Mouse (Mus musculus) hindbrain, embryonic 16.5 days (tissue): ENCODE results near the gene Ar. TPM values are rescaled to one million over a fixed set of nuclear protein-coding genes. Genes with fewer than 3 reads are reported as not detected.

Experiments used
- ATAC-seq: fragments of 200-750 bp; cut with Nextera tagmentation; 2 replicates; pipeline ENCODE4 v1.8.0; 2017; ENCODE audit warnings: moderate TSS enrichment, moderate library complexity
- H3K27ac ChIP-seq: fragments of 300-500 bp; sonication (generic); 2 replicates; pipeline ENCODE4 v1.5.1; 2014; ENCODE audit warnings: low read depth, mild to moderate bottlenecking, control low read depth, low read length, moderate library complexity
- H3K27me3 ChIP-seq: fragments of 300-500 bp; sonication (generic); replicated peaks from 2 replicates; pipeline ENCODE4 v1.6.1; 2014; ENCODE audit warnings: low read length; ENCODE audit not compliant: control insufficient read depth, insufficient read depth
- H3K36me3 ChIP-seq: fragments of 300-500 bp; sonication (generic); 2 replicates; pipeline ENCODE4 v1.6.1; 2014; ENCODE audit warnings: mild to moderate bottlenecking, low read length, moderate library complexity, mixed read lengths; ENCODE audit not compliant: control insufficient read depth, insufficient read depth
- H3K4me1 ChIP-seq: fragments of 300-500 bp; sonication (generic); 2 replicates; pipeline ENCODE4 v1.6.1; 2014; ENCODE audit warnings: low read depth, low read length; ENCODE audit not compliant: control insufficient read depth, insufficient read depth
- H3K4me2 ChIP-seq: fragments of 300-500 bp; sonication (generic); 2 replicates; pipeline ENCODE4 v1.6.1; 2014; ENCODE audit warnings: mild to moderate bottlenecking, low read length, control low read depth, moderate library complexity
- H3K4me3 ChIP-seq: fragments of 300-500 bp; sonication (generic); 2 replicates; pipeline ENCODE4 v1.5.1; 2014; ENCODE audit warnings: mild to moderate bottlenecking, low read length, control low read depth, moderate library complexity
- H3K9ac ChIP-seq: fragments of 300-500 bp; sonication (generic); 2 replicates; pipeline ENCODE4 v1.6.1; 2014; ENCODE audit warnings: low read depth, mild to moderate bottlenecking, control low read depth, low read length, moderate library complexity
- H3K9me3 ChIP-seq: fragments of 300-500 bp; sonication (generic); 2 replicates; pipeline ENCODE4 v1.6.1; 2014; ENCODE audit warnings: mild to moderate bottlenecking, low read length, moderate library complexity; ENCODE audit not compliant: control insufficient read depth
- WGBS: fragments of 180-500 bp; shearing (Covaris S2); extraction: QIAGEN DNeasy Blood & Tissue Kit; methylation state at CpG from one replicate; pipeline ENCODE4 v1.1.7; 2014; 5-methylcytosine and 5-hydroxymethylcytosine counted together
- polyA plus RNA-seq: library from polyadenylated mRNA; unstranded; fragments of >200 nt; fragmentation: Nextera tagmentation; extraction: Ambion mirVana; gene quantifications from 2 replicates; pipeline ENCODE4 v1.2.1, GENCODE M21; 2015

Gene Ar
- polyA plus RNA-seq: 0.11 and 0.18 TPM in 2 replicates

GRCm38 (mm10) chrX:98148531-98149342 is at the start of gene Ar:
Gene Ar (plus strand): TSS chrX:98148769.
- H3K9ac ChIP-seq: peak within 1 kb of the TSS; percentile 48; the same call in 1 of the 2 replicates
- H3K4me2 ChIP-seq: peak within 1 kb of the TSS; percentile 57
- H3K9me3 ChIP-seq: no peaks in the 10 kb centered on the region
- WGBS: 13% methylated on average over 17 of the region's 27 CpGs
- no peak within 1 kb of the TSS for H3K27ac ChIP-seq
- H3K4me3 ChIP-seq: peak within 1 kb of the TSS; percentile 40
- peaks cover 13% of the 10 kb centered on the region for H3K27me3 ChIP-seq
- no peaks in the 10 kb centered on the region for H3K4me1 ChIP-seq
- no peaks in the 10 kb centered on the region for H3K36me3 ChIP-seq
- peak; percentile 69; the same call in 1 of the 2 replicates for ATAC-seq

- peak; percentile 65 for ATAC-seq
- Histone ChIP-seq H3K9ac (peak overlapping the region; percentile 48), H3K4me1 (no peaks in the 10 kb centered on the region), H3K4me3 (peak overlapping the region; percentile 40), H3K36me3 (no peaks in the 10 kb centered on the region), H3K4me2 (peak overlapping the region; percentile 57), H3K27ac (no peak overlapping the region), H3K27me3 (peaks cover 13% of the 10 kb centered on the region), H3K9me3 (no peaks in the 10 kb centered on the region)
- 20% methylated on average over 28 of the region's 30 CpGs for WGBS
Measured at GRCm38 (mm10) chrX:98149724-98150392, 1.3 kb downstream of the Ar start.

GRCm38 (mm10) chrX:98150393-98151119 is 2.0 kb downstream of the Ar start:
- Histone ChIP-seq H3K9ac (peak overlapping the region; percentile 43; the same call in 1 of the 2 replicates), H3K27ac (no peak overlapping the region), H3K4me1 (no peaks in the 10 kb centered on the region), H3K27me3 (peaks cover 13% of the 10 kb centered on the region), H3K4me2 (peak overlapping the region; percentile 57), H3K9me3 (no peaks in the 10 kb centered on the region), H3K4me3 (peak overlapping the region; percentile 40), H3K36me3 (no peaks in the 10 kb centered on the region)
- peak; percentile 48 for ATAC-seq
- WGBS: 21% methylated on average over 29 of the region's 33 CpGs

- ATAC-seq: no peak
- Histone ChIP-seq H3K9ac (no peak overlapping the region), H3K36me3 (no peaks in the 10 kb centered on the region), H3K27me3 (no peaks in the 10 kb centered on the region), H3K9me3 (no peaks in the 10 kb centered on the region), H3K4me2 (no peak overlapping the region), H3K4me1 (no peaks in the 10 kb centered on the region), H3K4me3 (no peak overlapping the region), H3K27ac (no peak overlapping the region)
Measured at GRCm38 (mm10) chrX:98189759-98190158, 41.2 kb downstream of the Ar start.

GRCm38 (mm10) chrX:98205766-98206165 is 57.2 kb downstream of the Ar start:
- Histone ChIP-seq H3K36me3 (no peaks in the 10 kb centered on the region), H3K27me3 (no peaks in the 10 kb centered on the region), H3K4me1 (no peaks in the 10 kb centered on the region), H3K4me2 (no peak overlapping the region), H3K9me3 (no peaks in the 10 kb centered on the region), H3K27ac (no peak overlapping the region), H3K9ac (no peak overlapping the region), H3K4me3 (no peak overlapping the region)
- WGBS: 40% methylated on average over 3 of the region's 3 CpGs
- no peak for ATAC-seq

GRCm38 (mm10) chrX:98207166-98207565 is 58.6 kb downstream of the Ar start:
- 78% methylated on average over 4 of the region's 4 CpGs for WGBS
- no peak overlapping the region for H3K4me3 ChIP-seq
- H3K36me3 ChIP-seq: no peaks in the 10 kb centered on the region
- no peak for ATAC-seq
- H3K9me3 ChIP-seq: no peaks in the 10 kb centered on the region
- no peak overlapping the region for H3K9ac ChIP-seq
- no peak overlapping the region for H3K27ac ChIP-seq
- no peak overlapping the region for H3K4me2 ChIP-seq
- no peaks in the 10 kb centered on the region for H3K4me1 ChIP-seq
- no peaks in the 10 kb centered on the region for H3K27me3 ChIP-seq

GRCm38 (mm10) chrX:98216103-98216502 is 67.5 kb downstream of the Ar start:
- 79% methylated on average over 1 of the region's 1 CpGs for WGBS
- H3K27ac ChIP-seq: no peak overlapping the region
- H3K36me3 ChIP-seq: no peaks in the 10 kb centered on the region
- no peak overlapping the region for H3K4me3 ChIP-seq
- ATAC-seq: no peak
- H3K9ac ChIP-seq: no peak overlapping the region
- H3K4me2 ChIP-seq: no peak overlapping the region
- H3K27me3 ChIP-seq: no peaks in the 10 kb centered on the region
- H3K9me3 ChIP-seq: no peaks in the 10 kb centered on the region
- H3K4me1 ChIP-seq: no peaks in the 10 kb centered on the region

GRCm38 (mm10) chrX:98239011-98239410 is 90.4 kb downstream of the Ar start:
- Histone ChIP-seq H3K36me3 (no peaks in the 10 kb centered on the region), H3K4me2 (no peak overlapping the region), H3K4me3 (no peak overlapping the region), H3K27ac (no peak overlapping the region), H3K4me1 (no peaks in the 10 kb centered on the region), H3K9me3 (no peaks in the 10 kb centered on the region), H3K9ac (no peak overlapping the region), H3K27me3 (no peaks in the 10 kb centered on the region)
- no peak for ATAC-seq
- 78% methylated on average over 4 of the region's 4 CpGs for WGBS

- no peak overlapping the region for H3K27ac ChIP-seq
- H3K27me3 ChIP-seq: no peaks in the 10 kb centered on the region
- no peak overlapping the region for H3K9ac ChIP-seq
- H3K4me3 ChIP-seq: no peak overlapping the region
- no peaks in the 10 kb centered on the region for H3K36me3 ChIP-seq
- no peak for ATAC-seq
- 97% methylated on average over 2 of the region's 2 CpGs for WGBS
- H3K4me1 ChIP-seq: no peaks in the 10 kb centered on the region
- H3K4me2 ChIP-seq: no peak overlapping the region
- H3K9me3 ChIP-seq: no peaks in the 10 kb centered on the region
Measured at GRCm38 (mm10) chrX:98245108-98245507, 96.5 kb downstream of the Ar start.
